Mouse (Mus musculus) G1E-ER4 (cell line): ENCODE results near the gene Nacad. TPM values are rescaled to one million over a fixed set of nuclear protein-coding genes. Genes with fewer than 3 reads are reported as not detected.

Experiments used
- GATA1 ChIP-seq: IDR thresholded peaks from one replicate; pipeline ENCODE4 v1.8.0; 2012; ENCODE audit warnings: low read length, inconsistent platforms
- polyA plus RNA-seq: library from polyadenylated mRNA; stranded (reverse); fragments of >175 nt; gene quantifications from 2 replicates; pipeline ENCODE4 v1.2.3, GENCODE M21; 2012

Gene Nacad
- polyA plus RNA-seq, 1 experiment = 0.27 TPM

DNA sequence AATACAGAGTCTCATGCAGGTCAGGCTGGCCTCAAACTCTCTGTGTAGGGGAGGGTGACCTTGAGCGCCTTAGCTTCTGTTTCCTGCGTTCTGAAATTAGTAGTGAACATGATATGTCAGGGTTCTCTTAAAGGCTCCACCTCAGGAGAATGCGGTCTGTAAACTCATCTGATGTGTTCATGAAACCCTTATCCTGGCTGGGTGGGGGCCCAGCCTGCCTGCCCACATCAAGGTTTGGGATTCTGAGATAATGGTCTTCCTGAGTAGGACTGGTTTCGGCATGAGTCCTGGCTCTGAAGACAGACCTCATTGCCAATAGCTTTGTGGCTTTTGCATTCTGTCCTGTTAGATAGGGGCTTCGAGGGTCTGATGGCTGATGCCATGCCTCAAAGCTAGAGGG, 10.5 kb downstream of the Nacad start:
- TF ChIP-seq GATA1 = peak; percentile 93

DNA sequence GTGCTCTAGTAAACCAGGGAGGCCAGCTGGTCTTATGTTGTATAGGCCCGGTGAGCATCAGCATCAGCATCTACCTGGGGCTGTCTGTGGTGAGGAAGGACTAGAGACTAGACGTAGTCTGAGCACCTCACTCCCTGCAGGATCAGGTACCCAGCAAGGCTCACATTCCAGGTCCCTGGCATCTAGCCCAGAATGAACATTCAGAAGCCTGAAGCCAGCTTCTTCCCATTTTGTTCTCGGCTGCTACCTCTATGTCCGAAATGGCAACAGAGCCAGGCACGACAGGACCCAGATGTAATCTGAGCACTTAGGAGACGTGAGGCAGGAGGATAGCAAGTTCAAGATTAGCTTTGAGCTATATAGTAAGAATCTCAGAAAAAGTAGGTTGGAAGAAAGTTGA, 11.0 kb downstream of the Nacad start:
- TF ChIP-seq GATA1 = no peak

DNA sequence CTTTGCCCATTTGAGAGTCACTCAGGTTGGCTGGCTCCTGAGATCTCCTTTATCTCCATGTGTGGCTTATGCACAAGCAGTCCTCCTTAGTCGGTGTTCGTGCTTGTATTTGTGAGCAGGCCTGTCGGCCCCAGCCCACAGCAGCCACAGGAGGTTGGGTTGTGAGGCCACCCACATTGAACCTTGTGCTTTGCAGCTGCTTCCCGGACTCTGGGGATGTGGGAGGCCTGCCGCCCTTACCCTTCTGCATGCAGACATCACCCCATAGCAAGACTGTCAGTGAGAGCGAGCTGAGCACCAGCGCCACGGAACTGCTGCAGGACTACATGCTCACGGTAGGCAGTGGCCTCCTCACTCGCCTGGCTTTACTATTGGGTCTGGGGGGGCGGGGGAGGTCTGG, 12.4 kb downstream of the Nacad start:
- TF ChIP-seq GATA1 = no peak

DNA sequence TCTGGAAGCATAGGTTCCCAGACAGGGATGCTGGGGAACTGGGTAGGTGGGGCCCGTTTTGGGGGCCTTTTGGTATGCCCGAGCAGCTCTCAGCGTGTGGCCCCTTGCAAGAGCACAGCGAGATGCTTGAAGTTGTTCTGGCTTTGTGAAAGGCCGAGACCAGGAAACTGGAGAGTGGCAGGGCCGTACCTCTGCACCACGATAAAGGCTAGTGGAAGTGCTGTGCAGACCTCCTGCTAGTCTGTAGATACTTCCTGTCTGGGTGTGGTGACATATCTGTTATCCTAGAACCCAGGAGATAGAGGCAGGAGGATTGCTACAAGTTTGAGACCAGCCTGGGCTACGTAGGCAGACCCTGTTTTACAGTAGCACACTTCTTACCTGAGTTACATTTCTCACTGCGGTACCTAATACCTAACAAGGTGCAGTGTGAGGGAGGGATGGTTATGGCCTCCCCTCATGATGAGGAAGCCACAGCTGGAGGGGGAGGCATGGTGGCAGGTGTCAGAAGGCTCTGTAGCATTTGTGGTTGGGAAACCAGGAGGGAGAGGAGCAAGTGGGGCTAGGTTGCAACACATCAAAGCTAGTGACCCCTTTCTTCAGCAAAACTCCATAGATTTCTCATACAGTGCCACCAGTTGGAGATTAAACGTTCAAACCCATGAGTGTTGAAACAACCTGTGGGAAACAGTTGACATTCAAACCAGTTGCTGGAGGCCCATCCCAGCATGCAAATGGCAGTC, 14.7 kb downstream of the Nacad start:
- TF ChIP-seq GATA1 = no peak

DNA sequence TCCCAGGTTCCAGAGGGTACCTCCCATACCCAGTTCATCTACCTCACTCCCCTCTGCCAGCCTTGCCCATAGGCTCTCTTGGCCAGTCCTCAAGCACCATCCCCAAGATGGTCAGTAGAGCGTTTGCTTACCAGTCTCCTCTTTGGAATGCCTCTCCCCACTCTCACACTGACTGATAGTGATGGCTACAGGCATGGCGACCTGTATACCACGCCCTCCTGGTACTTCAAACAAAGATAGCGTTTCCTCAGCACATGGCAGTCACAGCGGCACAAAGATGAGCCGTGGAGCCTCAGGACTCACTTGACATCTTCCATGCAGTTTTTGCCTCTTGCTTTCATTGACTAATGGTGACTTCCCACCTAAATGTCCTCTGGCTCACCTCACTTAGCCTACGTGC, 16.0 kb downstream of the Nacad start:
- TF ChIP-seq GATA1 = no peak

DNA sequence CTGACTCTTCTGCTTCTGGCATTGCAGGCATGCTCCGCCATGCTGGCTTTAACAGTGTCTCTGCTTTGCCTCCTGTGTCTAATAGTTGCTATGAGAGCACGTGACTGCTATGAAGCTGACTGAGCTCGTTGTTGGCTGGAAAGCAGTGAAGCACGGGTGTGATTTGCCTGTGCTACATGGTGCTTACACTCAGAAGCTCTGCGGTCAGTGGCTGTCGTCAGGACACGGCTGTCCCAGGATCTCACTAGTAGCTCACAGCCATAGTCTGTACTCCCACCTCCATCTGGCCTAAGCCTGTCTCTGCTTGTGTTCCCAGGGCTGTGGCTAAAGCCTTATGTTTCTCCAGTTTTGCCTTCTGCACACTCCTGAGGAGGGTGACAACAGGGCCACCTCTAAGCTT, 17.6 kb downstream of the Nacad start:
- TF ChIP-seq GATA1 = no peak

DNA sequence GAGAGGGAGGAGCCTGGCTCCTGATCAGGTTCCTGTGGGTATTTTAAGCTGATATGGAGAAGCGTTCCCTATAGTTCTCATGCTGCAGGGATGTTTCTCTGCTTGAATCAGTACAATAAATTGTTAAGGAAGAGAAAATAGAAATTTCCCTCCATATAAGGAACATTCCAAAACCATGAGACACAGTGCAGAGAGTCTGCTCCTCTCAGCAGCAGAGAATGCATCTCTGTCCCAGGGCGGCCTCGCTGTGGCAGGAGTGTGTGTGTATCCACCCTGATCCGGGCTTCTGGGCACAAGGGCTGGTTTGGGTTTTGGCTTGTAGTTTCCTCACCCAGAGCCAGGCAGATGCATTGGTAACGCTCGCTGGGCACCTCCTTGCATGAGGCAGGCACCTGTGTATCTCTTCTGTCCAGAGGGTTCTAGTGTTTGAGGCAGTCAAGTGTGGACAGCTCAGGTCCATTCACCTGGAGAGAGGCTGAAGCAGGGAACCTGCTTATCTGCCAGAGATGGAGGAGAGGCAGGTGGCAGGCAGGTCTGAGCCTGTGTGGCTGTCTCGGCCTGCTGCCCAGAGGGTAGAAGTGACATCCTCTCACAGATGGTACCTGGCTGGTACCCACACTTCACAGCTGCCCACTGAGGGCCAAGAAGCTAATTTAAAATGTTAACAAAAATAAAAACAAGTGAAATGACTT, 18.5 kb downstream of the Nacad start:
- no peak for TF ChIP-seq GATA1

DNA sequence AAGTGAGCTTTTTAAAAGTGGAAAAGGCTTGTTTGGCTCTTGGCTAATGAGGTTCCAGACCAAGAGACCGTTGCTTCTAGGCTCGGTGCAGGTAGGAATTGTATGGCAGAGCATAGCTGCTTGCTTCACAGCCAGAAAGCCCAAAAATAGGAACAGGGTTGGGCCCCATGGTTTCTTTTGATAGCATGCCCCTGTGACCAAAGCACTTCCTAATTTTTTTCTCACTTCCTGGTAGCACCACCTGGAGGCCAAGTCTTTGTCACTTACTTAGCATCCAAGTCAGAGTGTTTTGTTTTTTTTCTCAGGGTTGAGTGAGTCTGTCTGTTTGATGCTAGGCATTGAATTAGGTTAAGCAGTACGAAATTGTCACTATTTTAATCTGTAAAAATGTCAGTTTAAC, 19.2 kb downstream of the Nacad start:
- TF ChIP-seq GATA1 = no peak

DNA sequence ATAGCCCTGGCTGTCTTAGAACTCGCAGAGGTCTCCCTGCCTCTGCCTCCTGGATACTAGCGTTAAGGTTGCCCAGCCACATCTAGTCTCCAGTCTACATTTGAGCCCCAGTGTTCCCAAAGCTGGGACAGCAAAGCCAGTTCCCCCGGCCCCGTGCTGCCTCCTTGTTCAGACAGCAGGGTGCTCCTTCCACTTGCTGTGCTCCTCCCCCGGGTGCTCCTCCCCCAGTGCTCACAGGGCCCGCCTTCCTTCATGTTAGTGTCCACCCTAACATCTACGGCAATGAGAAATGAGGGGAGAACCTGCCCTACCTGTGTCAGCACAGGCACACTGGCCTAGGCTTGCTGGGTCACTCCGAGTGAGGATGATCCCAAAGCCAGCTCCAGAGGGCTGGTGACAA, 20.1 kb downstream of the Nacad start:
- TF ChIP-seq GATA1 = no peak

DNA sequence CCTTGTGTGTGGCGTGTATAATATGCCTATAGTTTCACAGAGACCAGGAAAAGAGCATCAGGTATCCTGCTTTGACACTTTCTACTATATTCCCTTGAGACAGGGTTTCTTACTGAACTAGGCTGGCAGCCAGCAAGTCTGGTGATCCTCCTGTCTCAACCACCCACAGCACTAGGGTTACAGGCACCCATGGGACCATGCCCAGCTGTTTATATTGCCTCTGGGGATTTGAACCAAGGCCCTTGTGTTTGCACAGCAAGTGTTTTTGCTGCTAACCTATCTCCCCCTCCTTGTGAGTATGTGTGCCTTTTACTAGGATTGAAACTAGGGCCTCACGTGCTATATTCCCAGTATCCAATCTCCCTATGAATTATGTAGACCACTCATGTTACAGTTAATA, 24.3 kb downstream of the Nacad start:
- no peak for TF ChIP-seq GATA1

DNA sequence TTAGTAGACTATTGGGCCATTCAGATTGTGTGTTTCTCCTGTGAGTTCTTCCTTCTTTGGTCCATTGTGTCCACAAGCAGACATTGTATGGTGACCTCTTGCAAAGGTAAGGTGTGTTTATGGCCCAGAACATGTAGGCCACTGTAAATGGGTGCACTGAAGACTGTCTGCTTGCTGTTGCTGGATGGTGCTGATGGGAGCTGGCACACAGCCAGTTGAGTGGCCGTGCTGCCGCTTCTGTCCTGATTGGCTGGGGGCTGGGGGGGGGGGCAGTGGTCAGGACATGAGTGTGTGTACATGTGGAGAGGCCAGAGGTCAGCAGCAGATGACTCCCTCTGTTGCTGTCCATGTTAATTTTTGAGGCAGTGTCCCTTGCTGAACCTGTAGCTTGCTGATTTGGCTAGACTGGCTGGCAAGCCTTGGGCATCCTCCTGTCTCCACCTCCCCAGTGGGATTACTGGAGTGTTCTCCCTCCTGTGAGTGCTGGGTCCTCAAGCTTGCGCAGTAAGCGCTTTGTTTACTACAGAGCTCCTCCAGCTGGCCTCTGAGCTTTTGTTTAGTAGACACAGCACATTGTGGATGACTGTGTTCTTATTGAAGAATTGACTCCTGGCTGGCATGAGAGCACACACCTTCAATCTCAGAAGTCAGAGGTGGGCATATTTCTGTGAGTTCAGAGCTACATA, 25.6 kb downstream of the Nacad start:
- TF ChIP-seq GATA1 = no peak

DNA sequence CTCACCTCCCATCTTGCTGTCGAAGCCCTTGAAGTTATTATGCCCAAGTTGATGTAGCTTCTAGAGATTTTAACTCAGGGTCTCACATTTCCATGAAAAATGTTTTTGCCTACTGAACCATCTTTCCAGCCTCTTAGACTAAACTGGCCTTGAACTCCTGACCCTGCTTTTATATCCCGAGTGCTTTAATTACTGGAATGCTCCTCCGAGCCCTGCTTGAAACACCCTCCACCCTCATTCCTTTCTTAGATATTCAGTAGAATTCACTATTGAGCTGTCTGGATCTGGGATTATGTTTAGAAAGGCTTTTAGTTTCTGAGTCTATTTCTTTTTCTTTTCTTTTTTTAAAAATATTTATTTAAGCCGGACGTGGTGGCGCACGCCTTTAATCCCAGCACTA, 26.5 kb downstream of the Nacad start:
- no peak for TF ChIP-seq GATA1

DNA sequence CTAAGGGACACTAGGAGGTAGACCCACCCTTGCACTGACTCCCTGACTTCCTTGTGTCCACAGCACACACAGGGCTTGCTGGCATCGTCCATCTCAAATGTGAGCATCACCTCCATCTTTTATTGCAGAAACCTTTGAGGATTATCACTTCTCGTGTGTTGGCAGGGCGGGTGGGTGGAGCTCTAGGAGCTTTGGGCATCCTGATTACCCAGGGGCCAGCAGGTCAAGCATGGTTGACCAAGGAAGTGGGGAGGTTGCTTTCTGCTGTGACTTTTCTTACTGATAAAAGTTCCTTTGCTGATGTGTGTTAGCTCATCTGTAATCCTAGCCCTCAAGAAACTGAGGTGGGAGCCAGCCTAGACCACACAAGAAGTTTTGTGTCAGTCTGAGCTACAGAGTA, 29.7 kb downstream of the Nacad start:
- TF ChIP-seq GATA1 = no peak

DNA sequence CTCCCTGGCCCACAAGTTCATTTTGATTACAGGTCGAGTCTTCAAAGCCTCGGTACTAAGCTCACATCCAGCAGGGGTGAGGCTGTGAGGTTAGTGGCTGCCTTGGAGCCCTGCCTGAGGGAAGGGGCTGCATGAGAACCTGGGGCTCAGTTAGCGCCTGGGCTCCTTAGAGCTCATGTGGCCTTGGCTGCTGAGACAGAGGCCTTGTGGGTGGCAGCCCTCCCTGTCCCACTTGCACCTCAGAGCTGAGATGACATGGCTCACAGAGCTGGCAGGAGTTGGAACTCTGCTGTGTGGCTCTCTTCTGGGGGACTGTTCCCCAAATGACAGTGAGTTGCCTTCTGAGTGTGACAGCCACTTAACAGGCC, 36.5 kb downstream of the Nacad start:
- TF ChIP-seq GATA1 = no peak

DNA sequence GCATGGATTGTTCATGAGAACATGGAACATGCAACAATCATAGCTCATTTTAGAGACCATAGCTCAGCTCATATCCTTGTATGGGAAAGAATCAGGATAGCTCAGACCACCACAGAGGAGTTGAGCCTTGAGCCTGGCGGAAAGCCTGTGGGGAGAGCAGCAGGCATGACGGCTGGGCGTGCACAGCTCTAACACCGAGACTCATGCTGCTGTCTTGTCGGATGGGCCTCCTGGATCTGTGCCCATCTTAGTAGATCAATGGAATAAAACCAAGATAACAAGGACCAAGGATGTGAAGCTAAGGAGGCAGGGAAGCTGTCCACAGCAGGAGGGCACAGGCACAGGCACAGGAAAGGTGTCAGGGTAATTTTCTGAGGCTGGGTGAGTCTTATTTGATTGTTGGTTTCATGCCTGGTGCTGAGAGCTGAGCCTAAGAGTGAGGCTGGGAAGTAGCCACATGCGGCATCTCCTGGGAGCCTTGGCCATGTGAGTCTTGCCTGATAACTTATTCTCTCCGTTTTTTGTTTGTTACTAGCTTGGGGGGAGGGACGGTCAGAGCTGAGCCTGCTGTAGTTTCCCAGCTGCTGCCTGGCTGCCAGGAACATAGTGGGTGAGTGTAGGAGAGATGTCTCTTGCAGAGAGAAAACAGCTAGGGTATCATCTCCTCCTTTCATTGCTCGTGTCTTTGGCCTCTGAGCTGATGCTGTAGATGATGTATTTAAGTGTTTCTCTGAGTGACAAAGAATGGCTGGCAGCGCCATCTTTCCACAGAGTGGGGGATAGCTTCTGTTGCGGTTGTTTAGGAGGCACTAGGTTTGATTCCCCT, 37.1 kb downstream of the Nacad start:
- no peak for TF ChIP-seq GATA1

DNA sequence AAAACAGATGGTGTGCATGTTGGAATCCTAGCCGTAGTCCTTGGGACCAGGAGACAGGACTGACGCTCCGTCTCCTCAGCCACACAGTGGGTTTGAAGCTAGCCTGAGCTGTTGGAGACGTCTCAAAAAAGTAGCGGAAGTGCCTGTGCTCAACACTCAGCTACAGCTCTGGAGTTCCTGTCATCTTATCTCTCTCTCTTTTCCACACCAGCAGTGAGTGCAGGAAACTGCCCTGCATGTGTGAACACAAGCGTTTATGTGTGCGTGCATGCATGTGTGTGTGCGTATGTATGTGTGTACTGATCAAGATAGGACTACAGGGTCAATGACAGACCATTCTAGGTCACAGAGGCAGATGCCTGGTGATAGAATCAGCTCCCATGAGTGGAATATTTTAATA, 37.9 kb downstream of the Nacad start:
- TF ChIP-seq GATA1 = no peak

DNA sequence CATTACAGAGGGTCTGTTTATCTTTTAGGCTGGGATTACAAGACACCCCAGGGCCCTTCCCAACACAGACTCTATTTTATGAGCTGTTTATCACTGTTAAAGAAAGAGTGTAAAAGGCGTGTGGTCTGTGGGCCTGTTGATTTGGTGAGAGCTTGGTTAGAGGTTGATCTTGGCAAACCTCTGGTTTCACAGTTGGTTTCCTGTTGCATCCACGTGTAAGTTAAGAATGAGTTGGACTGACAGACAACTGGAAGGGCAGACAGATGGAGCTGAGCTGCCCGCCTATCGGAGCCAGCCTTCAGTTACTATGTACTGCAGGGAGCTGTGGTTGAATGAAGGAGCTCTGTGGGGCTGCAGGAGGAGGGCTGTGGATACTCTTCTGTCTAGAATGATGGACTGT, 39.4 kb downstream of the Nacad start:
- peak; percentile 49 for TF ChIP-seq GATA1
